Mouse (Mus musculus) liver, embryonic 11.5 days (tissue): ENCODE data around the gene Ascc2. TPM values are rescaled to one million over a fixed set of nuclear protein-coding genes. Genes with fewer than 3 reads are reported as not detected.

Source experiments
- ATAC-seq: fragments of 200-750 bp; cut with Nextera tagmentation; replicated peaks from 2 replicates; pipeline ENCODE4 v1.8.0; 2017; ENCODE audit warnings: moderate number of reproducible peaks, mild to moderate bottlenecking, moderate TSS enrichment, moderate library complexity; ENCODE audit not compliant: low FRiP score
- DNase-seq: peaks from one replicate; pipeline ENCODE4 v3.0.0-alpha.2; 2017; ENCODE audit warnings: low spot score
- H3K27ac ChIP-seq: fragments of 300-500 bp; sonication (generic); 2 replicates; pipeline ENCODE4 v1.5.1; 2014; ENCODE audit warnings: mild to moderate bottlenecking, low read depth, low read length, control low read depth
- H3K27me3 ChIP-seq: fragments of 300-500 bp; sonication (generic); replicated peaks from 2 replicates; pipeline ENCODE4 v1.6.1; 2014; ENCODE audit warnings: low read length, mixed read lengths; ENCODE audit not compliant: control insufficient read depth, insufficient read depth
- H3K36me3 ChIP-seq: fragments of 300-500 bp; sonication (generic); 2 replicates; pipeline ENCODE4 v1.6.1; 2014; ENCODE audit warnings: mild to moderate bottlenecking, low read length, moderate library complexity, mixed read lengths; ENCODE audit not compliant: control insufficient read depth, insufficient read depth
- H3K4me1 ChIP-seq: fragments of 300-500 bp; sonication (generic); replicated peaks from 2 replicates; pipeline ENCODE4 v1.6.1; 2014; ENCODE audit warnings: low read length, mixed read lengths; ENCODE audit not compliant: control insufficient read depth, insufficient read depth
- H3K4me2 ChIP-seq: fragments of 300-500 bp; sonication (generic); 2 replicates; pipeline ENCODE4 v1.6.1; 2014; ENCODE audit warnings: mild to moderate bottlenecking, control low read depth, moderate library complexity
- H3K4me3 ChIP-seq: fragments of 300-500 bp; sonication (generic); 2 replicates; pipeline ENCODE4 v1.5.1; 2014; ENCODE audit warnings: low read depth, low read length, control low read depth
- H3K9ac ChIP-seq: fragments of 300-500 bp; sonication (generic); 2 replicates; pipeline ENCODE4 v1.6.1; 2014; ENCODE audit warnings: low read depth, low read length, control low read depth
- H3K9me3 ChIP-seq: fragments of 300-500 bp; sonication (generic); 2 replicates; pipeline ENCODE4 v1.6.1; 2016; ENCODE audit warnings: low read length, inconsistent platforms, mixed read lengths; ENCODE audit not compliant: control insufficient read depth
- WGBS: fragments of 180-500 bp; shearing (Covaris S2); extraction: QIAGEN DNeasy Blood & Tissue Kit; methylation state at CpG from one replicate; pipeline ENCODE4 v1.1.7; 2014; 5-methylcytosine and 5-hydroxymethylcytosine counted together
- polyA plus RNA-seq: library from polyadenylated mRNA; unstranded; fragments of >200 nt; fragmentation: Nextera tagmentation; extraction: Ambion mirVana; gene quantifications from 2 replicates; pipeline ENCODE4 v1.2.1, GENCODE M21; 2014

Gene Ascc2
- polyA plus RNA-seq, 1 experiment from 2014 or later = 43.0 TPM

GRCm38 (mm10) chr11:4622442-4622986 lies 15.0 kb upstream of the Ascc2 start:
- no peak overlapping the region for H3K4me3 ChIP-seq
- no peak for DNase-seq
- 72% methylated on average over 7 of the region's 7 CpGs for WGBS
- no peaks in the 10 kb centered on the region for H3K9me3 ChIP-seq
- H3K4me2 ChIP-seq = no peak overlapping the region
- ATAC-seq = no peak
- no peaks in the 10 kb centered on the region for H3K4me1 ChIP-seq
- no peak overlapping the region for H3K27ac ChIP-seq
- no peaks in the 10 kb centered on the region for H3K36me3 ChIP-seq
- no peak overlapping the region for H3K9ac ChIP-seq
- no peaks in the 10 kb centered on the region for H3K27me3 ChIP-seq

GRCm38 (mm10) chr11:4622997-4623396 lies 14.6 kb upstream of the Ascc2 start:
- ATAC-seq (no peak), DNase-seq (no peak)
- Histone ChIP-seq H3K9ac (no peak overlapping the region), H3K4me2 (no peak overlapping the region), H3K36me3 (no peaks in the 10 kb centered on the region), H3K4me3 (no peak overlapping the region), H3K27me3 (no peaks in the 10 kb centered on the region), H3K27ac (no peak overlapping the region), H3K9me3 (no peaks in the 10 kb centered on the region), H3K4me1 (no peaks in the 10 kb centered on the region)
- WGBS = 61% methylated on average over 5 of the region's 5 CpGs

- H3K27me3 ChIP-seq = no peaks in the 10 kb centered on the region
- DNase-seq (no peak), ATAC-seq (no peak)
- H3K4me3 ChIP-seq = no peak overlapping the region
- H3K9ac ChIP-seq = no peak overlapping the region
- no peak overlapping the region for H3K27ac ChIP-seq
- H3K36me3 ChIP-seq = no peaks in the 10 kb centered on the region
- WGBS = 73% methylated on average over 7 of the region's 7 CpGs
- H3K4me1 ChIP-seq = peaks cover 4% of the 10 kb centered on the region; the same call in 1 of the 2 replicates
- H3K9me3 ChIP-seq = no peaks in the 10 kb centered on the region
- H3K4me2 ChIP-seq = no peak overlapping the region
Observed at GRCm38 (mm10) chr11:4625931-4626330, 11.6 kb upstream of the Ascc2 start.

- Histone ChIP-seq H3K27ac (no peak overlapping the region), H3K9ac (no peak overlapping the region), H3K4me1 (peaks cover 4% of the 10 kb centered on the region; the same call in 1 of the 2 replicates), H3K36me3 (no peaks in the 10 kb centered on the region), H3K9me3 (no peaks in the 10 kb centered on the region), H3K4me2 (no peak overlapping the region), H3K4me3 (no peak overlapping the region), H3K27me3 (no peaks in the 10 kb centered on the region)
- DNase-seq (no peak), ATAC-seq (no peak)
- 89% methylated on average over 7 of the region's 7 CpGs for WGBS
Observed at GRCm38 (mm10) chr11:4627636-4628035, 9.9 kb upstream of the Ascc2 start.

GRCm38 (mm10) chr11:4629861-4630280 lies 7.7 kb upstream of the Ascc2 start:
- no peak overlapping the region; the same call in 1 of the 2 replicates for H3K27ac ChIP-seq
- ATAC-seq (no peak), DNase-seq (no peak)
- peaks cover 4% of the 10 kb centered on the region for H3K4me1 ChIP-seq
- H3K4me2 ChIP-seq = no peak overlapping the region
- no peak overlapping the region for H3K4me3 ChIP-seq
- no peaks in the 10 kb centered on the region for H3K36me3 ChIP-seq
- H3K9ac ChIP-seq = no peak overlapping the region
- H3K27me3 ChIP-seq = no peaks in the 10 kb centered on the region
- H3K9me3 ChIP-seq = no peaks in the 10 kb centered on the region
- WGBS = 23% methylated on average over 8 of the region's 8 CpGs

- peaks cover 12% of the 10 kb centered on the region for H3K4me1 ChIP-seq
- 52% methylated on average over 2 of the region's 2 CpGs for WGBS
- no peak overlapping the region for H3K9ac ChIP-seq
- ATAC-seq (no peak), DNase-seq (no peak)
- H3K9me3 ChIP-seq = no peaks in the 10 kb centered on the region
- H3K36me3 ChIP-seq = no peaks in the 10 kb centered on the region
- no peak overlapping the region for H3K4me3 ChIP-seq
- H3K27ac ChIP-seq = no peak overlapping the region
- H3K27me3 ChIP-seq = no peaks in the 10 kb centered on the region
- H3K4me2 ChIP-seq = no peak overlapping the region
Observed at GRCm38 (mm10) chr11:4633420-4633819, 4.1 kb upstream of the Ascc2 start.

GRCm38 (mm10) chr11:4634395-4634794 lies 3.2 kb upstream of the Ascc2 start:
- no peak overlapping the region for H3K4me2 ChIP-seq
- WGBS = 49% methylated on average over 5 of the region's 5 CpGs

GRCm38 (mm10) chr11:4636782-4637342 lies 685 bp upstream of the Ascc2 start:
- WGBS = 48% methylated on average over 5 of the region's 5 CpGs
- peaks cover 7% of the 10 kb centered on the region; the same call in 1 of the 2 replicates for H3K36me3 ChIP-seq
- peaks cover 16% of the 10 kb centered on the region for H3K4me1 ChIP-seq
- ATAC-seq = no peak
- H3K27ac ChIP-seq = peak overlapping the region; percentile 59
- H3K9ac ChIP-seq = 0 out of 2 replicates have a peak overlapping the region, but pooled peaks have one; percentile 23
- peak overlapping the region; percentile 86 for H3K4me3 ChIP-seq
- DNase-seq = no peak
- H3K4me2 ChIP-seq = peak overlapping the region; percentile 75
- H3K9me3 ChIP-seq = no peaks in the 10 kb centered on the region
- no peaks in the 10 kb centered on the region for H3K27me3 ChIP-seq

More at GRCm38 (mm10) chr11:4634395-4634794, 3.2 kb upstream of the Ascc2 start:
- Histone ChIP-seq H3K9ac (no peak overlapping the region), H3K9me3 (no peaks in the 10 kb centered on the region), H3K27ac (no peak overlapping the region), H3K27me3 (no peaks in the 10 kb centered on the region), H3K4me1 (peaks cover 20% of the 10 kb centered on the region), H3K36me3 (no peaks in the 10 kb centered on the region), H3K4me3 (no peak overlapping the region)
- ATAC-seq (no peak), DNase-seq (no peak)

- H3K9me3 ChIP-seq = no peaks in the 10 kb centered on the region
- WGBS = 15% methylated on average over 7 of the region's 7 CpGs
- peak overlapping the region; percentile 75 for H3K4me2 ChIP-seq
- H3K4me1 ChIP-seq = peaks cover 16% of the 10 kb centered on the region
- peak overlapping the region; percentile 73 for H3K9ac ChIP-seq
- no peaks in the 10 kb centered on the region for H3K27me3 ChIP-seq
- DNase-seq (no peak), ATAC-seq (no peak)
- peak overlapping the region; percentile 86 for H3K4me3 ChIP-seq
- peaks cover 10% of the 10 kb centered on the region; the same call in 1 of the 2 replicates for H3K36me3 ChIP-seq
- H3K27ac ChIP-seq = peak overlapping the region; percentile 59; the same call in 1 of the 2 replicates
Observed at GRCm38 (mm10) chr11:4638261-4638660, 714 bp downstream of the Ascc2 start.
